Mouse (Mus musculus) mesoderm, embryonic 11.5 days (tissue): Measurements from ENCODE around the gene Tbx6.

ENCODE experiments used
- DNase-seq: peaks from one replicate; pipeline ENCODE4 v3.0.0-alpha.2; 2012; ENCODE audit warnings: low read depth, low spot score

Tbx6 gene

GRCm38 (mm10) chr7:126793456-126794270, 12.4 kb downstream of the Tbx6 start:
- DNase-seq, result no peak

GRCm38 (mm10) chr7:126794271-126794605, 13.0 kb downstream of the Tbx6 start:
- DNase-seq, result no peak

GRCm38 (mm10) chr7:126795387-126796317, 14.4 kb downstream of the Tbx6 start:
- no peak for DNase-seq

GRCm38 (mm10) chr7:126796350-126796932, 15.2 kb downstream of the Tbx6 start:
- DNase-seq, result no peak

GRCm38 (mm10) chr7:126797411-126798126, 16.3 kb downstream of the Tbx6 start, which contains the start of gene Fam57b:
Gene Fam57b, plus strand, starts transcription at chr7:126797668.
- no peak for DNase-seq

GRCm38 (mm10) chr7:126798127-126799049, 17.1 kb downstream of the Tbx6 start:
- no peak for DNase-seq

GRCm38 (mm10) chr7:126799050-126799467, 17.8 kb downstream of the Tbx6 start:
- peak; percentile 98 for DNase-seq

- no peak for DNase-seq
Observed at GRCm38 (mm10) chr7:126799468-126800268, 18.4 kb downstream of the Tbx6 start.

GRCm38 (mm10) chr7:126800269-126801056, 19.2 kb downstream of the Tbx6 start:
- no peak for DNase-seq

- DNase-seq, result no peak
Observed at GRCm38 (mm10) chr7:126801057-126801422, 19.8 kb downstream of the Tbx6 start.

GRCm38 (mm10) chr7:126802134-126802889, 21.0 kb downstream of the Tbx6 start:
- no peak for DNase-seq

GRCm38 (mm10) chr7:126803181-126803580, 21.9 kb downstream of the Tbx6 start:
- DNase-seq, result no peak

- DNase-seq, result no peak
Observed at GRCm38 (mm10) chr7:126803751-126804150, 22.5 kb downstream of the Tbx6 start.

- no peak for DNase-seq
Observed at GRCm38 (mm10) chr7:126806956-126807355, 25.7 kb downstream of the Tbx6 start.

- no peak for DNase-seq
Observed at GRCm38 (mm10) chr7:126807405-126807804, 26.1 kb downstream of the Tbx6 start.

GRCm38 (mm10) chr7:126808703-126809455, 27.6 kb downstream of the Tbx6 start:
- peak; percentile 87 for DNase-seq

GRCm38 (mm10) chr7:126809723-126810369, 28.6 kb downstream of the Tbx6 start:
- DNase-seq, result no peak
